Mouse (Mus musculus) erythroblast, embryonic 14.5 days (primary cell): ENCODE results near the gene Kat6b.

ENCODE experiments used
- GATA1 ChIP-seq: IDR thresholded peaks from 2 replicates; pipeline ENCODE4 v1.6.1; 2012; ENCODE audit warnings: low read length, inconsistent platforms, mixed read lengths
- TAL1 ChIP-seq: IDR thresholded peaks from 3 replicates; pipeline ENCODE4 v1.6.1; 2012; ENCODE audit warnings: low read length, inconsistent platforms, mixed read lengths

- TF ChIP-seq GATA1, result no peak
- no peak for TF ChIP-seq TAL1
Observed at GRCm38 (mm10) chr14:21582301-21582700, 101.1 kb downstream of the Kat6b start.
